Mouse (Mus musculus) heart, adult 2 months (tissue): ENCODE measurements around the gene Brf1.

ENCODE experiments used
- CTCF ChIP-seq: fragments of 200-600 bp; IDR thresholded peaks from 2 replicates; pipeline ENCODE4 v1.8.1; 2022; ENCODE audit warnings: antibody characterized with exemption, mild to moderate bottlenecking, moderate library complexity
- EP300 ChIP-seq: fragments of 200-500 bp; IDR thresholded peaks from 2 replicates; pipeline ENCODE4 v1.6.1; 2011; ENCODE audit warnings: low read depth, low read length, control low read depth; ENCODE audit not compliant: insufficient read depth
- POLR2A ChIP-seq: fragments of 200-500 bp; IDR thresholded peaks from 2 replicates; pipeline ENCODE4 v1.6.1; 2011; ENCODE audit warnings: mild to moderate bottlenecking, low read depth, low read length, control low read depth; ENCODE audit not compliant: insufficient read depth

GRCm38 (mm10) chr12:112952926-112953565 lies 47.5 kb downstream of the Brf1 start:
- TF ChIP-seq CTCF = no peak
- TF ChIP-seq POLR2A = no peak
- no peak for TF ChIP-seq EP300
